Mouse (Mus musculus): Measurements from ENCODE around the gene Ptprt. TPM values are rescaled to one million over a fixed set of nuclear protein-coding genes. Genes with fewer than 3 reads are reported as not detected.

The Ptprt gene
- polyA plus RNA-seq, 1 experiment from 2014 or later: 0.99 TPM

DNA sequence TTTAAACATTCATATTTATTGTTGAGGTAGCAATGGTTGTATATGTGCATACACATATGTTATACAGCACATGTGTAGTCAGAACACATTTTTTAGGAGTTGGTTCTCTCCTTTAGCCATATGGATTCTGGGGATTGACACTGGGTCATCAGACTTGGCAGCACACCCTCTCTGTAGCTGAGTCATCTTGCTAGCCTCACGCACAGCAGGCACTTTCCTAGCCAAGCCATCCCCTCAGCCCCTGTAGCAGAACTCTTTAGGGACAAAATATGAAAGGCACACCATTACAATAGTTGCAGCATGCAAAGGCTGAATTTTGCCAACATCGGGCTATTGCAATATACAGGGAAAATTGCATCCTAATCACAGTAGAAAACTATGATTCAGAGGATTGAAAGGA lies 827.1 kb downstream of the Ptprt start:
- ATAC-seq: no peak
- Histone ChIP-seq H3K4me1 (replicated peaks) (no peaks in the 10 kb centered on the region), H3K4me2 (replicated peaks) (no peak overlapping the region), H3K36me3 (no peaks in the 10 kb centered on the region), H3K4me3 (replicated peaks) (no peak overlapping the region), H3K27ac (no peak overlapping the region), H3K9ac (no peak overlapping the region), H3K27me3 (replicated peaks) (no peaks in the 10 kb centered on the region), H3K9me3 (no peaks in the 10 kb centered on the region)
- 85% methylated on average over 2 of the region's 2 CpGs for WGBS

DNA sequence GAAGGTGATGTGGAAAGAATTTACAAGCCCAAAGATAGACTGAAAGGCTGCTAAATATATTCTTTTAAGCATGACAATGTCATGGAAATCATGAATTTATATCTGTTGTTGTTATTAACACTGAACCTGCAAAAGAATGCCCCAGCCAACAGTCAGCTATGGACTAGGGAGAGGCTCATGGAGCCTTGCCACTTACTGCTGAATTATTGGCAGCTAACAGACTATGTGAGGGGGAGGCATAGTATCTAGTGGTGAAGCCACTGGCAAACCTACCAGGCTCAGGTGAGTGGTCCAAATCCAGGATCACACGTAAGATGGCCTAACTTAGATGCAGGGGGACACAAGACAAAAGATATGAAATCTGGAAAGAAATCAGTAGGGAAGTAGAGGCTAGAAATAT lies 847.6 kb downstream of the Ptprt start:
- no peak overlapping the region for H3K9ac ChIP-seq
- 88% methylated on average over 1 of the region's 1 CpGs for WGBS
- no peaks in the 10 kb centered on the region for H3K36me3 ChIP-seq
- no peak overlapping the region for H3K4me2 ChIP-seq (replicated peaks)
- no peaks in the 10 kb centered on the region for H3K27me3 ChIP-seq (replicated peaks)
- H3K27ac ChIP-seq: no peak overlapping the region
- no peak for ATAC-seq
- H3K4me1 ChIP-seq (replicated peaks): no peaks in the 10 kb centered on the region
- H3K9me3 ChIP-seq: no peaks in the 10 kb centered on the region
- no peak overlapping the region for H3K4me3 ChIP-seq (replicated peaks)

DNA sequence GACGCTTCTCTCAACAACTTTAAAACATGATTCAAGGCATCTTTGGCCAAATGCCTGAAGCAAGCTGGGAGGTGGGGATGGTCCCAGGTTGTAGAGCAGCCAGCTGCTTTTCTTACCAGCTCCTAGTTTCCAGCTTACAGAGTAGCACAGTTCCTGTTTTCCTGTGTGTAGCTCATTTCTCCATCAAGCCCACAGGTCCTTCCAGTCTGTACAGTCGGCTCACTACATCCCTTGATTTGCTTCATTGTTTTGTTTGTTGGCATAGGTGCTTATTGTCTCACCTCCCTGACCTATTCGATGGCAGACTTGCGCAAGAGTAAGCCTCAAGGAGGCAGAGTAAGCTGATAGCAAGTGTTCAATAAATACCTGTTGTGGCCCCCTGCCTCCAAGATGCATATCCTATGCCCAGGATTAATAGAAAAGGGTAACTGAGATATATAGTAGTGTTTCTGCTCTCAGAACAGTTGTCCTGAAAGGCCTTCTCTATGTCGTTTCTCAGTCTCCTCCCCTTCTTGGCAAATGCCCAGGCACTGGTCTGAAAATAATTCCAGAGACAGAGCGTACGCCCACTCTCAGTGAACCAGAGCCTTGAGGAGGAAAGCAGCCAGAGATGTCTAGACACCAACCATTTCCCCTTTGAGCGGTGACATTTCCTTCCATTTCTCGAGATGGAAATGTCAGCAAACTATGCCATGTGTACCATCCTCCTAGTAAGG lies 852.7 kb downstream of the Ptprt start:
- Histone ChIP-seq H3K9me3 (no peaks in the 10 kb centered on the region), H3K4me1 (replicated peaks) (no peaks in the 10 kb centered on the region), H3K36me3 (no peaks in the 10 kb centered on the region), H3K9ac (no peak overlapping the region), H3K27ac (no peak overlapping the region), H3K4me3 (replicated peaks) (no peak overlapping the region), H3K4me2 (replicated peaks) (no peak overlapping the region), H3K27me3 (replicated peaks) (no peaks in the 10 kb centered on the region)
- ATAC-seq: no peak
- WGBS: 70% methylated on average over 9 of the region's 9 CpGs

DNA sequence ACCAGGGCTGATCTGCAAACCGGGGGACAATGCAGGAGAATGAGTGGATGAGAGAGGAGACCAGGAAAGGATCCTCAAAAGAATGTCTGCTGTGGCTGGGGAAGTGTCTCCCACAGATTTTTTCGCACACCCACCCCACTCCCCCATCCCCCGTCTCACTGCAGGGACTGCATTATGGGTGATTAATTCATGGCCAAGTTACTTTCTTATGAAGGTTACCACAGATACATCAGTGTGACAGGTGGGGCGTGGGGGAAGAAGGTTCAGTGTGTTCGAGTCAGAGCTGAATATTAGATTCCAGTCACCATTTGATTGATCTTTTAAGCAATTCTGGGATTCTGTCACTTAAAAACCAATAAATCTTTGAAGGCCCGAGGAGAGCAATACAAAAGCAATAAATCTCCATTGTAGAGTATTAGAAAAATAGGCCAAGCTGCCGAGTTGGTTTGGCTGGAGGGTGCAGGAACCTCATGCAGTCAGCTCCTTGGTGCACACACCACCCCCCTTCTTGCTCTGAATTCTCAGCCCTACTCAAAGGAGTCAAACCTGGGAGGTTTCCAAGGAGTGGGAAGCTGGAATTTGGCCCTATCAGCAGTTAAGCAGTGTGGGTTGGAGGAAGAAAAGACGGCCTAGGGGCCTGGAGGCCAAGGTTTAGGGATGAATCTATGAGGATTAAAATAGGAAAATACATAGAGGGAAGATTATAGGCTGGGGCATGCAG lies 854.5 kb downstream of the Ptprt start:
- Histone ChIP-seq H3K9ac (no peak overlapping the region), H3K4me3 (replicated peaks) (no peak overlapping the region), H3K4me2 (replicated peaks) (no peak overlapping the region), H3K9me3 (no peaks in the 10 kb centered on the region), H3K27me3 (replicated peaks) (no peaks in the 10 kb centered on the region), H3K4me1 (replicated peaks) (no peaks in the 10 kb centered on the region), H3K36me3 (no peaks in the 10 kb centered on the region), H3K27ac (no peak overlapping the region)
- no peak for ATAC-seq
- WGBS: 52% methylated on average over 8 of the region's 8 CpGs

DNA sequence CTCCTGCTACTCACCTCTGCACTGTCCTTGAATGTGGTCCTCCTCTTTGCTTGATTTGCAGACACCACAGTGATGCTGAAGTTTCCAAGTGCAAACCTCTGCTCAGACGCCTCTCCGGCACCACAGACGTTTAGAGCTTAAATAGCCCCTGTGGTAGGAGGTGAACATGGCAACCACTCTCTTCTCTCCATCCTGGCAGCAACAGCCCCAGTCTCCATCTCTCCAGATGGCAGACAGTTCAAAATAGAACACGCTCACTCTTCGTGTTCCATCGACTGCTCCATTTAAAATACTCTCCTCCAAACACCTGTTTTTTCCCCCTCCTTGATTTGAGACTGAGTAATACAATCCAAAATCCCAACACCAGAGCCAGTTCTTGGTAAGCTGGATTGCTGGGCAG lies 861.0 kb downstream of the Ptprt start:
- Histone ChIP-seq H3K4me3 (replicated peaks) (no peak overlapping the region), H3K9me3 (no peaks in the 10 kb centered on the region), H3K27me3 (replicated peaks) (no peaks in the 10 kb centered on the region), H3K4me1 (replicated peaks) (no peaks in the 10 kb centered on the region), H3K9ac (no peak overlapping the region), H3K4me2 (replicated peaks) (no peak overlapping the region), H3K36me3 (no peaks in the 10 kb centered on the region), H3K27ac (no peak overlapping the region)
- 86% methylated on average over 6 of the region's 6 CpGs for WGBS
- no peak for ATAC-seq

DNA sequence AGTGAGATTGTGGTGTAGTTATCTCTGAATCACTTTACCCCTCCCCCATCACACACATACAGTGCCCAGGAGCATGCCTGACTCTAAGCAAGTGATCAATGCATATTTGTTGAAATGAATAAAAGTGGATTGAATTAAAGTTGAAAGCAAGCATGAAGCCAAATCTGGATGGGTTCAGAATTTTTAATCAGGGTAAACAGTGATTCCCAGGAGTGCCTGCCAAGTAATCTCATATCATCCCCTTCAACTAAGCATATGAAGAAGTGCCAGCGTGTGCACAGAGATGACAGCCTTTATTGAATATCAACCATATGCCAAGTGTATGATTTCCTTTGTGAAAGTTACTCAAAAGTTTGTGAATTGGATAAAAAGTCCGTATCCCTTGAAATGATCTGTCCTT lies 893.4 kb downstream of the Ptprt start:
- Histone ChIP-seq H3K4me3 (replicated peaks) (no peak overlapping the region), H3K36me3 (no peaks in the 10 kb centered on the region), H3K27ac (no peak overlapping the region), H3K27me3 (replicated peaks) (no peaks in the 10 kb centered on the region), H3K4me1 (replicated peaks) (no peaks in the 10 kb centered on the region), H3K4me2 (replicated peaks) (no peak overlapping the region), H3K9me3 (no peaks in the 10 kb centered on the region), H3K9ac (no peak overlapping the region)
- no peak for ATAC-seq
- WGBS: 81% methylated on average over 2 of the region's 2 CpGs

DNA sequence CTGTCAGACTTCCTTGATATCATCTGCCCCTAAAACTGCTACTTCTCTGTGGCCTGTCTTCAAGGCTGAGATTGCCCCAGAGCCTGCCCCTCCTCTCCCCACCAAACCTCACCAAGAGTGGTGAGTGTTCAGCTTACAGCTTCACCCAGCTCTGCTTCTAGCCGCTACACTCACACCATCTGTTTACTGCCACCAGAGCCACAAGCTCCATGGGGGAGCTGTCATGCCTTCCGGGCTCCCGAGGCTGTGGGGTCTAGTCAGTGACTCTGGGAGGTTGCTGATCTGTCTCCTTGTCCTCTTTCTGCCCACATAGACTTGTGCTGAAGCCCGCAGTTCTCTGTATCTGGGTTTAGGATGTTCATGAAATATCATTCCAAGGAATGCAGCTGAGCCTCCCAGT lies 947.9 kb downstream of the Ptprt start:
- Histone ChIP-seq H3K27me3 (replicated peaks) (no peaks in the 10 kb centered on the region), H3K27ac (no peak overlapping the region), H3K4me3 (replicated peaks) (no peak overlapping the region), H3K9me3 (no peaks in the 10 kb centered on the region), H3K9ac (no peak overlapping the region), H3K36me3 (no peaks in the 10 kb centered on the region), H3K4me2 (replicated peaks) (no peak overlapping the region), H3K4me1 (replicated peaks) (no peaks in the 10 kb centered on the region)
- 36% methylated on average over 4 of the region's 4 CpGs for WGBS
- no peak for ATAC-seq

DNA sequence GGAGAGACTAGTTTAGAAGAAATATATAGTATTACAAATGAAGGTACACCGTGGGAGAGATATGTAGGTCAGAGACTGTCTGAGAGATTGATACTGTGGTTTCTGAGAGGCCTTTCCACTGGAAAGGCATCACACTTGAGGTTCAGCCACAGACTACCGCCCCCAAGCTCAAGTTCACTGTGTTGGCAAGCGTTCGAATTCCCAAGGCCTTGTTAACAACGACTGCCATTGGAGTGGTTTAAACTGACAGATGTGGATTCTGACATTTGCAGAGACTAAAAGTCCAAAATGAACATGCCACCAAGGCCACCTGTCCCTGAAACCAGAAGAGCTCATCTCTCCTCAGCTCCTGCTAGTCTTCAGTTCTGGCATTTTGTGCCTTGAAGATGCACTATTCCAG lies 951.6 kb downstream of the Ptprt start:
- no peaks in the 10 kb centered on the region for H3K27me3 ChIP-seq (replicated peaks)
- no peak overlapping the region for H3K4me3 ChIP-seq (replicated peaks)
- H3K9me3 ChIP-seq: no peaks in the 10 kb centered on the region
- H3K36me3 ChIP-seq: no peaks in the 10 kb centered on the region
- no peaks in the 10 kb centered on the region for H3K4me1 ChIP-seq (replicated peaks)
- H3K27ac ChIP-seq: no peak overlapping the region
- ATAC-seq: no peak
- no peak overlapping the region for H3K4me2 ChIP-seq (replicated peaks)
- 80% methylated on average over 5 of the region's 5 CpGs for WGBS
- H3K9ac ChIP-seq: no peak overlapping the region

DNA sequence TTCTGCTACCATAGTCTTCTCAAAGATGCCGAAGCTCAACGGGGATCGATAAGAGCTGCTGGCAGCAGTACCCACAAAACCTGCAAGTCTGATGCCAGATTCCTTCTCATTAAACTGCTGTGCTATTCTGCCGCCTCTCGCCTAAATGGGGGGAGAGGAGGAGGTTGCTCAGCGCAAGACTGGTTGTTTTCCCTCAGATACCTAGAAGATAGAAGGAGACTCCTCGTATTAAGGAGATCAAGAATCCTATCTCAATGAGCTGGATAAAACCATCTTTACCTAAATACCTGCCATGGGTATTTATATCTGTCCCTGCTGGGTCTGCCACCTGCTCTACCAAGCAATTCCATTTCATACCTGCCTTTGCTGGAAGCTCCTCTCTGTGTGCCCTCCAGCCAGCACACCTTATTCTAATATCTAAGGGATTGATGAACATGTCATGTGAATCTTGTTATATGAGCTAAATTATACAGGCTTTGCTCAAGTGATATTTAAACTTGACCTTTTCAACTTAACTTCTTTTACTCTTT lies 954.5 kb downstream of the Ptprt start:
- no peak overlapping the region for H3K9ac ChIP-seq
- no peak overlapping the region for H3K4me2 ChIP-seq (replicated peaks)
- H3K4me1 ChIP-seq (replicated peaks): no peaks in the 10 kb centered on the region
- ATAC-seq: no peak
- H3K27ac ChIP-seq: no peak overlapping the region
- H3K9me3 ChIP-seq: no peaks in the 10 kb centered on the region
- H3K4me3 ChIP-seq (replicated peaks): no peak overlapping the region
- WGBS: 93% methylated on average over 7 of the region's 7 CpGs
- H3K27me3 ChIP-seq (replicated peaks): no peaks in the 10 kb centered on the region
- no peaks in the 10 kb centered on the region for H3K36me3 ChIP-seq

DNA sequence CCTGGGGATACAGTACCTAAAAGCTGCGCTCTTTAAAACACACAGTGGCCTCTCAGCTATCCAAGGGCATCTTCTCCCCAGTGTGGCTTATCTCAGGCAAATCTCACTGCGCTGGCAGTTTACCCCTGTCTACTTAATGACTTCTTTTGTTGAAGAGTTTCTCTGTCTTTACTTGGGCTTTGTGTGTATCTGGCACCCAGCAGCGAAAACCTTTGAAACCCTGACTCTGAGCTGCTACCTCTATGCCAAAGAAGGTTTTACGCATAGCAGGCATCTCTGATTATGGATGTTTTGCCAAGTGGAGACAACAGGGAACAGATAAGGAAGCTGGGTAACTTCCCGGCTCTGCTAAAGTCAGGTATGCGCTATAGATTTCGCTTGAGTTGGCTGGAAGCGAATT lies 956.1 kb downstream of the Ptprt start:
- peak; percentile 45; the same call in 1 of the 2 replicates for ATAC-seq
- Histone ChIP-seq H3K4me2 (replicated peaks) (0 out of 2 replicates have a peak overlapping the region, but pooled peaks have one; percentile 9), H3K27me3 (replicated peaks) (no peaks in the 10 kb centered on the region), H3K27ac (no peak overlapping the region), H3K36me3 (no peaks in the 10 kb centered on the region), H3K9ac (no peak overlapping the region), H3K4me1 (replicated peaks) (no peaks in the 10 kb centered on the region), H3K9me3 (no peaks in the 10 kb centered on the region), H3K4me3 (replicated peaks) (no peak overlapping the region)
- 55% methylated on average over 8 of the region's 8 CpGs for WGBS

DNA sequence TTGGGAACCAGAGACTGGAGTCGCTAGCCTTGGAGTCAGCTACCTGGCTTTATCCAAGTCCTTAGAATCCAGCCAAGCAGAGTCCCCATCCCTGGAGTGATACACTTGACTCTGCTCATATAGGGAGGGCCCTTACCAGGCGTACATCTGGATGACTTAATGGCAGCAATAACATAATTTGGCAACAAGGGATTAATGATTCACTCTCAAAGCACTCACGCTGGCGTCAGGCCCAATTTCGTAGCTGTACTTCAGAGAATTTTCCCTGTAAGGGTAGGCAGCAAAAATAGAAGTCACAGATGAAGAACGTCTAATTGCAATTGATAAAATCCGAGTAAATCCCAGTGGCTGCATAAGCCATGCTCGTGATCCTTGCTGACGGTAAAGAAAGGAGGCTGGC lies 956.5 kb downstream of the Ptprt start:
- WGBS: 30% methylated on average over 9 of the region's 9 CpGs
- Histone ChIP-seq H3K36me3 (no peaks in the 10 kb centered on the region), H3K27ac (no peak overlapping the region), H3K4me3 (replicated peaks) (no peak overlapping the region), H3K27me3 (replicated peaks) (no peaks in the 10 kb centered on the region), H3K9ac (no peak overlapping the region), H3K9me3 (no peaks in the 10 kb centered on the region), H3K4me2 (replicated peaks) (0 out of 2 replicates have a peak overlapping the region, but pooled peaks have one; percentile 9), H3K4me1 (replicated peaks) (no peaks in the 10 kb centered on the region)
- ATAC-seq: peak; percentile 83

DNA sequence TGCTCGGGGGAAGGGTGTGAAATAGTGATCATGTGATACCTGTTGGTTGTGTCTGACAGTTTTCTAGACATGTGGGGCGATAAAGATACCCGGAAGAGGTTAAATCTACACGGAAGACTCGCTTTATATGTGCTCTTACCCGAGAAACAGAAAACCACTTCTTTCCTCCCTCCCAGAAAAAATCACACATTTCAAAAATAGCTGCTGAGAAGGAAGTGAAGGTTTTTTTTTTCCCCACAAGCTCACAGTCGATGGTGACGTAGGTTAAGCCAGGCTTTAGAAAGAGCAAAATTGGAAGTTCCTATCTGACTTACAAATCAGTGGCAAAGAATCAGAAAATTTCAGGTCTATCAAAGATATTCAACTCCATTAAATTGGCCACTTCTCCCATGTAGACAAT lies 965.1 kb downstream of the Ptprt start:
- Histone ChIP-seq H3K36me3 (no peaks in the 10 kb centered on the region), H3K4me2 (replicated peaks) (no peak overlapping the region), H3K27ac (no peak overlapping the region), H3K4me3 (replicated peaks) (no peak overlapping the region), H3K9ac (no peak overlapping the region), H3K4me1 (replicated peaks) (no peaks in the 10 kb centered on the region), H3K9me3 (no peaks in the 10 kb centered on the region), H3K27me3 (replicated peaks) (no peaks in the 10 kb centered on the region)
- no peak for ATAC-seq
- WGBS: 88% methylated on average over 8 of the region's 8 CpGs
